Mouse (Mus musculus) spleen, adult 12 weeks (tissue): Measurements from ENCODE around the gene Prlh.

ENCODE experiments used
- DNase-seq: peaks from one replicate; pipeline ENCODE4 v3.0.0; 2022; ENCODE audit warnings: low spot score

The Prlh gene

GRCm38 (mm10) chr1:91001871-91002539 is 49.1 kb downstream of the Prlh start:
- DNase-seq = no peak

GRCm38 (mm10) chr1:91002641-91003040 is 49.7 kb downstream of the Prlh start:
- DNase-seq = no peak
